Mouse (Mus musculus): ENCODE results near the gene Hp1bp3. TPM values are rescaled to one million over a fixed set of nuclear protein-coding genes. Genes with fewer than 3 reads are reported as not detected.

Gene Hp1bp3
- polyA plus RNA-seq, 1 experiment from 2014 or later: 183 TPM

DNA sequence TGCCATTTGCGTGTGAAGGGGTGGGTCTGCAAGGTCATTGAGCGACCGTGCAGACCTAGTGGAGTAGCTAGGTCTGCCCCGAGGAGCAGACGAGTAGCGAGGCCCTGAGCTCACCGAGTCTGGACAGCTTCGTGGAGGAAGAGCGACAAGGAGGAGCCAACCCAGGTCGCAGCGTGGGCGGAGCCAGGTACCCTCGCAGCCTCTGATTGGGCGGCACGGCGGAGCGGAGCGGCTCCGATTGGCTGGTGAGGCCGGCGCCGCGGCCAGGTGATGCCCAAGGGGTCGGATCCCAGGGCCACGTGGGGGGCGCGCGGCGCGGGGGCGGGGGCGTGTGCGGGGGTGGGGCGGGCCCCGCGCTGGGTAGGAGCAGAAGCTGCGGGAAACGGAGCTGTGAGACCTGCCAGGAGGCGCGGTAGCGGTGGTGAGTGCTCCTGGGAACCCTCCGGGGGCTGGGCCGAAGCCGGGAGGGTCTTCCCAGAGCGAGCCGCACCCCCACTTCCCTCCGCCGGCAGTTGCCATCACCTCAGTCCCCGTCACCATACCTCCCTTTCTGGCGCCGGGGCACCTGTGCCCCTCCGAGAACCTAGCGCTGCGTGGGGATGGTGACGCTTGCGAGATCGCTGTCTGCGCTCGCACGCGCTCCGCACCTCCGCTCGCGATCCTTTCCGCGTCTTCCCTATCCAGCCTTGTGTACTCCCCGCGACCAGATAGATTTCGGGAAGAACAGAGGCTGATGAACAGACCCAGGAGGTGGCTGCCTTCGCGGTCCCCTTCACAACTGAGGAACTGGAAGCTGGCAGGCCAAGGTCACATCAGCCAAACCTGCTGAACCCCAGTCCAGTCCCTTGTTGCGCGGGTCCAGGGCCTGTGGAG lies 34.2 kb downstream of the Hp1bp3 start, which contains the start of the genes Sh2d5 and Kif17:
Sh2d5 (plus strand) TSS at position 316 of the 873 bp plus-strand sequence.
Kif17 (plus strand) TSS at position 348 of the 873 bp plus-strand sequence.
- DNase-seq (ENCODE audit: low spot score) (peak; percentile 84), ATAC-seq (ENCODE audit: low FRiP score) (peak; percentile 84)
- peak within 1 kb of the TSS; percentile 99 for H3K4me2 ChIP-seq (replicated peaks; ENCODE audit: low read depth, low read length)
- peaks cover 25% of the 10 kb centered on the region for H3K27me3 ChIP-seq (ENCODE audit: control insufficient read depth, insufficient read depth, low read length)
- no peak within 1 kb of the TSS for H3K27ac ChIP-seq (ENCODE audit: low read depth, low read length)
- H3K4me1 ChIP-seq (replicated peaks; ENCODE audit: control insufficient read depth, insufficient read depth, low read length): peaks cover 9% of the 10 kb centered on the region
- no peaks in the 10 kb centered on the region for H3K36me3 ChIP-seq (ENCODE audit: control insufficient read depth, insufficient read depth, low read length)
- H3K4me3 ChIP-seq (ENCODE audit: low read depth, low read length): peak within 1 kb of the TSS; percentile 58
- H3K9me3 ChIP-seq (ENCODE audit: control insufficient read depth, low read length): no peaks in the 10 kb centered on the region
- under 1% methylated on average over 60 of the region's 74 CpGs for WGBS
- peak within 1 kb of the TSS; percentile 60 for H3K9ac ChIP-seq (ENCODE audit: low read depth, low read length)

GRCm38 (mm10) chr4:138251819-138252218 lies 35.7 kb downstream of the Hp1bp3 start:
- 0 out of 2 replicates have a peak overlapping the region, but pooled peaks have one; percentile 2 for H3K27ac ChIP-seq (ENCODE audit: low read depth, low read length)
- no peak overlapping the region for H3K9ac ChIP-seq (ENCODE audit: low read depth, low read length)
- DNase-seq (ENCODE audit: low spot score): peak; percentile 70
- peak overlapping the region; percentile 11 for H3K4me2 ChIP-seq (replicated peaks; ENCODE audit: low read depth, low read length)
- H3K4me1 ChIP-seq (replicated peaks; ENCODE audit: control insufficient read depth, insufficient read depth, low read length): peaks cover 9% of the 10 kb centered on the region
- H3K9me3 ChIP-seq (ENCODE audit: control insufficient read depth, low read length): no peaks in the 10 kb centered on the region
- no peaks in the 10 kb centered on the region for H3K36me3 ChIP-seq (ENCODE audit: control insufficient read depth, insufficient read depth, low read length)
- H3K27me3 ChIP-seq (ENCODE audit: control insufficient read depth, insufficient read depth, low read length): peaks cover 28% of the 10 kb centered on the region
- H3K4me3 ChIP-seq (ENCODE audit: low read depth, low read length): 0 out of 2 replicates have a peak overlapping the region, but pooled peaks have one; percentile 9
- ATAC-seq (ENCODE audit: low FRiP score): peak; percentile 46; the same call in 1 of the 2 replicates
- WGBS: under 1% methylated on average over 14 of the region's 14 CpGs

- H3K4me1 ChIP-seq (replicated peaks; ENCODE audit: control insufficient read depth, insufficient read depth, low read length): peaks cover 9% of the 10 kb centered on the region
- 0 out of 2 replicates have a peak overlapping the region, but pooled peaks have one; percentile 3 for H3K4me3 ChIP-seq (ENCODE audit: low read depth, low read length)
- H3K36me3 ChIP-seq (ENCODE audit: control insufficient read depth, insufficient read depth, low read length): no peaks in the 10 kb centered on the region
- ATAC-seq (ENCODE audit: low FRiP score): no peak
- 13% methylated on average over 5 of the region's 5 CpGs for WGBS
- H3K9me3 ChIP-seq (ENCODE audit: control insufficient read depth, low read length): no peaks in the 10 kb centered on the region
- H3K27ac ChIP-seq (ENCODE audit: low read depth, low read length): no peak overlapping the region
- DNase-seq (ENCODE audit: low spot score): no peak
- H3K4me2 ChIP-seq (replicated peaks; ENCODE audit: low read depth, low read length): peak overlapping the region; percentile 11
- no peak overlapping the region for H3K9ac ChIP-seq (ENCODE audit: low read depth, low read length)
- H3K27me3 ChIP-seq (ENCODE audit: control insufficient read depth, insufficient read depth, low read length): peaks cover 28% of the 10 kb centered on the region
Measured at GRCm38 (mm10) chr4:138252231-138252630, 36.1 kb downstream of the Hp1bp3 start.

- peaks cover 13% of the 10 kb centered on the region for H3K27me3 ChIP-seq (ENCODE audit: control insufficient read depth, insufficient read depth, low read length)
- ATAC-seq (ENCODE audit: low FRiP score): no peak
- WGBS: 86% methylated on average over 22 of the region's 22 CpGs
Measured at GRCm38 (mm10) chr4:138257116-138257687, 41.1 kb downstream of the Hp1bp3 start.

GRCm38 (mm10) chr4:138258663-138259062 lies 42.6 kb downstream of the Hp1bp3 start:
- no peak for ATAC-seq (ENCODE audit: low FRiP score)
- H3K27me3 ChIP-seq (ENCODE audit: control insufficient read depth, insufficient read depth, low read length): peaks cover 11% of the 10 kb centered on the region
- H3K9ac ChIP-seq (ENCODE audit: low read depth, low read length): no peak overlapping the region
- no peak overlapping the region for H3K4me3 ChIP-seq (ENCODE audit: low read depth, low read length)
- H3K36me3 ChIP-seq (ENCODE audit: control insufficient read depth, insufficient read depth, low read length): no peaks in the 10 kb centered on the region
- WGBS: 79% methylated on average over 7 of the region's 7 CpGs
- H3K4me1 ChIP-seq (replicated peaks; ENCODE audit: control insufficient read depth, insufficient read depth, low read length): 0 out of 2 replicates have a peak, but pooled peaks cover 2% of the 10 kb centered on the region
- no peak overlapping the region for H3K27ac ChIP-seq (ENCODE audit: low read depth, low read length)
- DNase-seq (ENCODE audit: low spot score): no peak
- H3K4me2 ChIP-seq (replicated peaks; ENCODE audit: low read depth, low read length): no peak overlapping the region
- H3K9me3 ChIP-seq (ENCODE audit: control insufficient read depth, low read length): no peaks in the 10 kb centered on the region

More at GRCm38 (mm10) chr4:138257116-138257687, 41.1 kb downstream of the Hp1bp3 start:
- H3K27ac ChIP-seq (ENCODE audit: low read depth, low read length): no peak overlapping the region
- no peak overlapping the region for H3K9ac ChIP-seq (ENCODE audit: low read depth, low read length)
- no peaks in the 10 kb centered on the region for H3K36me3 ChIP-seq (ENCODE audit: control insufficient read depth, insufficient read depth, low read length)
- DNase-seq (ENCODE audit: low spot score): no peak
- no peak overlapping the region for H3K4me2 ChIP-seq (replicated peaks; ENCODE audit: low read depth, low read length)
- no peaks in the 10 kb centered on the region for H3K9me3 ChIP-seq (ENCODE audit: control insufficient read depth, low read length)
- peaks cover 1% of the 10 kb centered on the region for H3K4me1 ChIP-seq (replicated peaks; ENCODE audit: control insufficient read depth, insufficient read depth, low read length)
- H3K4me3 ChIP-seq (ENCODE audit: low read depth, low read length): no peak overlapping the region

DNA sequence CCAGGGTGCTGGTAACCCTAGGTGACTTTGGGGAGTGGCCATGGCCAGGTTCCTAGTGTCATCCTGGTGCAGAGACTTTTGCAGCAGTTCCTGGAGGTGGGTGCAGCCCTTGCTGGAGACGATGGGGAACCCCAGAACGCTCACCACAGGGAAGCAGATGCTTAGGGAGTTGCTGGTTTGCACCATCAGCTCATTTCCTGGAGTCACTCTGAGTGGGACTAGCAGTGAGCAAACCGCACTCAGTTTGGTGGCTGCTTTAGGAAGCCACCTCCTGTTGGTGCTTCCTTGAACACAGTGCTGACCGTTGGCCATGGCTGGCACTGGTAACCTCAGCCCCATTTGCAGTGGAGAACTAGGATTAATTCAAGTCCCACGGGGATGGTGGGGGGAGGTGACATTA lies 43.4 kb downstream of the Hp1bp3 start:
- 0 out of 2 replicates have a peak, but pooled peaks cover 2% of the 10 kb centered on the region for H3K4me1 ChIP-seq (replicated peaks; ENCODE audit: control insufficient read depth, insufficient read depth, low read length)
- no peak for ATAC-seq (ENCODE audit: low FRiP score)
- no peak overlapping the region for H3K4me3 ChIP-seq (ENCODE audit: low read depth, low read length)
- H3K36me3 ChIP-seq (ENCODE audit: control insufficient read depth, insufficient read depth, low read length): no peaks in the 10 kb centered on the region
- H3K9me3 ChIP-seq (ENCODE audit: control insufficient read depth, low read length): no peaks in the 10 kb centered on the region
- H3K4me2 ChIP-seq (replicated peaks; ENCODE audit: low read depth, low read length): no peak overlapping the region
- no peak overlapping the region for H3K27ac ChIP-seq (ENCODE audit: low read depth, low read length)
- DNase-seq (ENCODE audit: low spot score): no peak
- peaks cover 9% of the 10 kb centered on the region for H3K27me3 ChIP-seq (ENCODE audit: control insufficient read depth, insufficient read depth, low read length)
- WGBS: 86% methylated on average over 5 of the region's 5 CpGs
- no peak overlapping the region for H3K9ac ChIP-seq (ENCODE audit: low read depth, low read length)

DNA sequence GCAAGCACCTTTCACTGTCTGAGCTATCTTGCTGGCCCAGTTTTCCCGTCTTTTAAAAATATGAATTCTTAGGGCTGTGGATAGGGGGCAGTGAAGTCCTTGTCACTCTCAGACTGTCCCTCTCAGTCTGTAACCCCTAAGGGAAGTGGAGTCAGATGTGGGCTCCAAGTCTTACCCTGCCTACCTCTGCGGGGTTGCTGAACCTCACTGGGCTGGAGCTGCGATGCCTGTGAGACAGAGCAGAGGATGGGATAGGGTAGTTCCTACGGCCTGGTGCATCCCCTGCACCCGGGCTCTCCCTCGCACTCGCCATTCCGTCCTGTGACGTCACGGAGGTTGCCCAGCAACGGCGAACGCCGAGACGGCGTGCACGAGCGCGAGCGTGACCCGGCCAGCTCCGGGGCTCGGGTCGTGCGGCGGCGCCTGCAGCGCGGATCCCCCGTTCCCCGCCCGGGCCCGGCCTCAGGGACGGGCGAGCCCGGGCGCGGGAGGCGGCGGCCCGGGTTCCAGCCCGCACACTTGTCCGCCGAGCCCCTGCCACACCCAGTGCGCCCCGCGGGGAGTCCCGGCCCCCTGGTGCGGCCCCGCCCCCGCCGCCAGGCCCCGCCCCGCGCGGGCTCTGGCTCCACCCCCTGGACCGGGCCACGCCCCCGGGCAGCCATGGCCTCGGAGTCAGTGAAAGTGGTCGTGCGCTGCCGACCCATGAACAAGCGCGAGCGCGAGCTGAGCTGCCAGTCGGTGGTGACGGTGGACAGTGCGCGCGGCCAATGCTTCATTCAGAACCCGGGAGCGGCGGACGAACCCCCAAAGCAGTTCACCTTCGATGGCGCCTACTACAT lies 46.0 kb downstream of the Hp1bp3 start:
- under 1% methylated on average over 76 of the region's 78 CpGs for WGBS
- ATAC-seq (ENCODE audit: low FRiP score) (peak; percentile 92), DNase-seq (ENCODE audit: low spot score) (peak; percentile 92)
- no peaks in the 10 kb centered on the region for H3K9me3 ChIP-seq (ENCODE audit: control insufficient read depth, low read length)
- H3K9ac ChIP-seq (ENCODE audit: low read depth, low read length): peak overlapping the region; percentile 40
- H3K36me3 ChIP-seq (ENCODE audit: control insufficient read depth, insufficient read depth, low read length): no peaks in the 10 kb centered on the region
- H3K27ac ChIP-seq (ENCODE audit: low read depth, low read length): no peak overlapping the region
- peaks cover 7% of the 10 kb centered on the region for H3K27me3 ChIP-seq (ENCODE audit: control insufficient read depth, insufficient read depth, low read length)
- H3K4me2 ChIP-seq (replicated peaks; ENCODE audit: low read depth, low read length): peak overlapping the region; percentile 83
- 0 out of 2 replicates have a peak, but pooled peaks cover 2% of the 10 kb centered on the region for H3K4me1 ChIP-seq (replicated peaks; ENCODE audit: control insufficient read depth, insufficient read depth, low read length)
- peak overlapping the region; percentile 64 for H3K4me3 ChIP-seq (ENCODE audit: low read depth, low read length)

DNA sequence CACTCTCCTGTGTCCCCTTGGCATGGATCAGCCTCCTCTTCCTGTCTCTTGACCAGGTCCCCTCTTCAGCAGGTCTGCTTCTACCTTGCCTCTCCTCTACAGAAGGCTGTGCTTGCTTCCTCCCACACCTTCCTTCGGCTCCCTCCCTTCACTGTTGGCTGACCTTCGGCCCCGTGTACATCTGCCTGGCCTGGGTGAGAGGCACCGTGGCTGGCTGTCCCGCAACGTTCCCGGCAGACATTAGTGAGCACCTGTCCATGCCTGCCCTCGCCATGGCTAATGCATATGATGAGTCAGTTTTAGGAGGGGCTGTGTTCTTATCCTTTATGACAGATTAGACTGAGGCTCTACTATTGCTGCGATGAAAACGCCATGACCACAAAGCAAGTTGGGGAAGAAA lies 51.8 kb downstream of the Hp1bp3 start:
- H3K9ac ChIP-seq (ENCODE audit: low read depth, low read length): no peak overlapping the region
- 0 out of 2 replicates have a peak, but pooled peaks cover 1% of the 10 kb centered on the region for H3K4me1 ChIP-seq (replicated peaks; ENCODE audit: control insufficient read depth, insufficient read depth, low read length)
- H3K27me3 ChIP-seq (ENCODE audit: control insufficient read depth, insufficient read depth, low read length): peaks cover 1% of the 10 kb centered on the region; the same call in 1 of the 2 replicates
- H3K4me2 ChIP-seq (replicated peaks; ENCODE audit: low read depth, low read length): no peak overlapping the region
- no peak for DNase-seq (ENCODE audit: low spot score)
- no peak overlapping the region for H3K4me3 ChIP-seq (ENCODE audit: low read depth, low read length)
- H3K9me3 ChIP-seq (ENCODE audit: control insufficient read depth, low read length): no peaks in the 10 kb centered on the region
- WGBS: 94% methylated on average over 10 of the region's 10 CpGs
- no peak for ATAC-seq (ENCODE audit: low FRiP score)
- no peak overlapping the region for H3K27ac ChIP-seq (ENCODE audit: low read depth, low read length)
- no peaks in the 10 kb centered on the region for H3K36me3 ChIP-seq (ENCODE audit: control insufficient read depth, insufficient read depth, low read length)
